Mouse (Mus musculus) 416B (cell line): ENCODE results near the gene Marc2.
A peak's percentile ranks its signal among the peaks of the same experiment; 100 is the strongest.

Source experiments
- DNase-seq: peaks from one replicate; pipeline ENCODE4 v3.0.0; 2011; ENCODE audit warnings: low read depth

Gene Marc2

GRCm38 (mm10) chr1:184853922-184854321 lies 7.7 kb upstream of the Marc2 start:
- peak; percentile 53 for DNase-seq

- DNase-seq: peak; percentile 76
These were observed 7.1 kb upstream of the Marc2 start for GRCm38 (mm10) chr1:184853339-184853738.

- peak; percentile 89 for DNase-seq
These were observed 5.7 kb upstream of the Marc2 start for GRCm38 (mm10) chr1:184851741-184852618.

- DNase-seq: no peak
These were observed 4.9 kb upstream of the Marc2 start for GRCm38 (mm10) chr1:184851166-184851565.

- no peak for DNase-seq
These were observed 722 bp upstream of the Marc2 start for GRCm38 (mm10) chr1:184846973-184847372.

GRCm38 (mm10) chr1:184845111-184846071 lies 860 bp downstream of the Marc2 start:
- peak; percentile 92 for DNase-seq

- DNase-seq: peak; percentile 81
These were observed 1.8 kb downstream of the Marc2 start for GRCm38 (mm10) chr1:184844326-184845066.

GRCm38 (mm10) chr1:184837649-184838048 lies 8.6 kb downstream of the Marc2 start:
- DNase-seq: no peak

GRCm38 (mm10) chr1:184836350-184836749 lies 9.9 kb downstream of the Marc2 start:
- no peak for DNase-seq

- no peak for DNase-seq
These were observed 12.8 kb downstream of the Marc2 start for GRCm38 (mm10) chr1:184833499-184833898.

GRCm38 (mm10) chr1:184832211-184832610 lies 14.0 kb downstream of the Marc2 start:
- DNase-seq: no peak

GRCm38 (mm10) chr1:184829897-184830296 lies 16.4 kb downstream of the Marc2 start:
- no peak for DNase-seq

GRCm38 (mm10) chr1:184827175-184827701 lies 19.0 kb downstream of the Marc2 start:
- no peak for DNase-seq

- peak; percentile 64 for DNase-seq
These were observed 21.2 kb downstream of the Marc2 start for GRCm38 (mm10) chr1:184825093-184825492.

GRCm38 (mm10) chr1:184824439-184824851 lies 21.8 kb downstream of the Marc2 start:
- peak; percentile 92 for DNase-seq

- DNase-seq: no peak
These were observed 23.6 kb downstream of the Marc2 start for GRCm38 (mm10) chr1:184822678-184823077.

GRCm38 (mm10) chr1:184817768-184818167 lies 28.5 kb downstream of the Marc2 start:
- peak; percentile 25 for DNase-seq

GRCm38 (mm10) chr1:184811716-184812250 lies 34.5 kb downstream of the Marc2 start:
- no peak for DNase-seq

GRCm38 (mm10) chr1:184810780-184811575 lies 35.3 kb downstream of the Marc2 start, which contains the start of gene Marc1:
Marc1 (minus strand) TSS chr1:184811313.
- no peak for DNase-seq

- DNase-seq: no peak
These were observed 36.7 kb downstream of the Marc2 start for GRCm38 (mm10) chr1:184809578-184810001.
